Mouse (Mus musculus): ENCODE measurements around the gene Cct6b.

GRCm38 (mm10) chr11:82708934-82709333 lies 55.2 kb downstream of the Cct6b start:
- TF ChIP-seq CTCF (IDR thresholded peaks at IDR 0.05; ENCODE audit: low read depth) = peak; percentile 29; the same call in 1 of the 2 replicates
- no peak for TF ChIP-seq EP300 (optimal IDR thresholded peaks at IDR 0.05)

Measured in stomach, postnatal 0 days (tissue).